ENCODE assay signal across 25 mouse cellular contexts in the genomic region with DNA sequence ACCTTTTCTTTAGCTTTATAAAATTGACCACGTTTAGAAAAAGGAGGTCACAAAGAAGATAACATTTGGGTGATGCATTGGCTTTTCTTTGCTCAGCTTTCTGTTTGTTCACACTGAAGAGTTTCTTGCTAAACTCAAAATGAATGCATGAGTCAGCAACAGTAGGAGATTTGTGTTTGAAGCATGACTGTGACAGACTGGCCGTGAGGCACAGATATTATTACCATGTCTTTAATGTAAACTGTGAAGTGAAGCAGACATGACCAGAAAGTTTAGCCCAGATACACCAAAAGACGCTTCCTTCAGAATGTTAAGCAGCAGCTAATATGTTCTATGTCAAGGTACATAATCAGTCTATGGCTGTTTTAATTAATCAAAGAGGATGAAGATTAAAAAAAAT.
A peak's percentile ranks its signal among the peaks of the same experiment; 100 is the strongest.
DNase-seq lines count a peak whose midpoint lies in the region; ATAC-seq and TF ChIP-seq lines count a peak whose summit lies in the region.
"Had no signal": no experiment of that assay in that cellular context is flagged by ENCODE, and none has a peak within 500 bp of the region (broad histone marks: within the 10 kb centered on the region; RNA-seq: fewer than 3 reads in every experiment).

No protein-coding gene starts in this region.

- no peak overlapping the region for H3K27ac ChIP-seq in lung, embryonic 14.5 days (ENCODE audit: low read depth)
- H3K27ac ChIP-seq in MEL (ENCODE audit: control insufficient read depth, low read depth, low read length) = no peak overlapping the region
- H3K27ac ChIP-seq: embryonic facial prominence, embryonic 10.5 days; embryonic facial prominence, embryonic 12.5 days; forebrain, embryonic 13.5 days; forebrain, embryonic 15.5 days had no signal

- no peak for TF ChIP-seq POLR2A in MEL (IDR thresholded peaks at IDR 0.05; ENCODE audit: control insufficient read depth in 1 of 2, insufficient read depth in 1 of 2, low read depth in 1 of 2, low read length in 2 of 2, poor library complexity in 1 of 2)
- no peak for TF ChIP-seq POLR2A in brain, embryonic 14.5 days (IDR thresholded peaks at IDR 0.05; ENCODE audit: borderline replicate concordance, extremely low read depth, insufficient read depth, insufficient read length, poor library complexity, severe bottlenecking)

- H3K9me3 ChIP-seq in lung, embryonic 14.5 days (ENCODE audit: low read depth, low read length) = no peaks in the 10 kb centered on the region
- no peaks in the 10 kb centered on the region for H3K9me3 ChIP-seq in MEL (replicated peaks; ENCODE audit: insufficient read depth, low read length)
- H3K9me3 ChIP-seq: embryonic facial prominence, embryonic 10.5 days; embryonic facial prominence, embryonic 12.5 days; forebrain, embryonic 13.5 days; forebrain, embryonic 15.5 days; G1E had no signal

- no peak overlapping the region for H3K9ac ChIP-seq in lung, embryonic 14.5 days
- no peak overlapping the region for H3K9ac ChIP-seq in MEL (ENCODE audit: control insufficient read depth, low read depth, low read length, poor library complexity, severe bottlenecking)
- H3K9ac ChIP-seq: embryonic facial prominence, embryonic 12.5 days; forebrain, embryonic 13.5 days; forebrain, embryonic 15.5 days; forebrain, postnatal 0 days had no signal

- TF ChIP-seq RAD21 in MEL (IDR thresholded peaks at IDR 0.05; ENCODE audit: low read depth, low read length) = no peak

- H3K36me3 ChIP-seq in lung, embryonic 14.5 days (ENCODE audit: insufficient read depth) = no peaks in the 10 kb centered on the region
- no peaks in the 10 kb centered on the region for H3K36me3 ChIP-seq in MEL (ENCODE audit: control insufficient read depth in 1 of 2, insufficient read depth in 2 of 2, low read length in 2 of 2)
- H3K36me3 ChIP-seq: embryonic facial prominence, embryonic 10.5 days; embryonic facial prominence, embryonic 12.5 days; forebrain, embryonic 15.5 days; G1E had no signal

- no peak overlapping the region for H3K4me2 ChIP-seq in lung, embryonic 14.5 days
- H3K4me2 ChIP-seq: embryonic facial prominence, embryonic 12.5 days; forebrain, embryonic 13.5 days; forebrain, embryonic 15.5 days had no signal

- H3K79me2 ChIP-seq in MEL (ENCODE audit: control insufficient read depth, insufficient read depth, low read length, poor library complexity) = no peaks in the 10 kb centered on the region

- WGBS in lung, embryonic 14.5 days = 26% methylated on average over 3 of the region's 3 CpGs

- TF ChIP-seq EP300 in MEL (IDR thresholded peaks at IDR 0.05; ENCODE audit: low read depth in 1 of 2, low read length in 2 of 2) = no peak

- no peaks in the 10 kb centered on the region for H3K4me1 ChIP-seq in lung, embryonic 14.5 days (ENCODE audit: insufficient read depth)
- no peaks in the 10 kb centered on the region for H3K4me1 ChIP-seq in MEL (ENCODE audit: control insufficient read depth in 1 of 2, insufficient read depth in 2 of 2, low read length in 2 of 2)
- H3K4me1 ChIP-seq: embryonic facial prominence, embryonic 10.5 days; embryonic facial prominence, embryonic 12.5 days; forebrain, embryonic 13.5 days; forebrain, embryonic 15.5 days had no signal

- H3K27me3 ChIP-seq in lung, embryonic 14.5 days (ENCODE audit: insufficient read depth, low read length) = no peaks in the 10 kb centered on the region
- no peaks in the 10 kb centered on the region for H3K27me3 ChIP-seq in MEL (ENCODE audit: control insufficient read depth in 1 of 2, insufficient read depth in 2 of 2, low read length in 2 of 2)
- H3K27me3 ChIP-seq: CH12.LX; embryonic facial prominence, embryonic 12.5 days; forebrain, embryonic 13.5 days; forebrain, embryonic 15.5 days had no signal

- peak; percentile 58 for DNase-seq in lung, embryonic 14.5 days
- DNase-seq in lung, postnatal 25 days (ENCODE audit: low spot score) = no peak
- DNase-seq in 3T3-L1 (ENCODE audit: low read depth, low spot score) = peak; percentile 3
- DNase-seq in MEL (ENCODE audit: low read depth, low spot score) = peak; percentile 13
- peak; percentile 9 for DNase-seq in brain, embryonic 14.5 days (ENCODE audit: low read depth)
- no peak for DNase-seq in layer of hippocampus, adult 11-12 months (ENCODE audit: low spot score)
- no peak for DNase-seq in left cerebral cortex, adult 18-20 months (ENCODE audit: low spot score in 2 of 2)
- DNase-seq in kidney, postnatal 25 days = no peak
- DNase-seq: adrenal gland, adult 2 months; adrenal gland, postnatal 10 days; adrenal gland, postnatal 25 days; B cell, adult 2 months; cerebellum, adult 11-12 months; cerebellum, adult 2 months; cerebellum, adult 9-10 months; cerebellum, postnatal 10 days; cerebellum, postnatal 25 days; forebrain, postnatal 0 days had no signal

- peak; percentile 60; the same call in 1 of the 2 replicates for ATAC-seq in lung, embryonic 14.5 days (ENCODE audit: insufficient read depth)
- ATAC-seq: CD4-positive, CD25-positive, alpha-beta regulatory T cell, adult 4 months; forebrain, embryonic 13.5 days; forebrain, embryonic 15.5 days; forebrain, postnatal 0 days had no signal

- TF ChIP-seq CTCF in lung, embryonic 14.5 days (IDR thresholded peaks at IDR 0.05; ENCODE audit: low read depth) = no peak
- TF ChIP-seq CTCF in MEL (IDR thresholded peaks at IDR 0.05 in 2 of 3, conservative IDR thresholded peaks at IDR 0.05 in 1 of 3; ENCODE audit: control insufficient read depth in 1 of 3, insufficient read depth in 1 of 3, low read depth in 2 of 3, low read length in 3 of 3, poor library complexity in 1 of 3, severe bottlenecking in 1 of 3) = no peak
- TF ChIP-seq CTCF in brain, embryonic 14.5 days (IDR thresholded peaks at IDR 0.05; ENCODE audit: borderline replicate concordance, extremely low read depth, insufficient read depth, insufficient read length) = no peak

- no peak overlapping the region for H3K4me3 ChIP-seq in lung, embryonic 14.5 days (ENCODE audit: low read depth, low read length)
- H3K4me3 ChIP-seq in MEL (ENCODE audit: control insufficient read depth in 1 of 2, insufficient read depth in 1 of 2, low read depth in 2 of 2, low read length in 2 of 2) = no peak overlapping the region
- H3K4me3 ChIP-seq: embryonic facial prominence, embryonic 10.5 days; embryonic facial prominence, embryonic 12.5 days; forebrain, embryonic 13.5 days; forebrain, embryonic 15.5 days had no signal

TF ChIP-seq in MEL, 35 proteins besides CTCF, POLR2A, EP300 and RAD21:
- no peak for TF ChIP-seq MYB (IDR thresholded peaks at IDR 0.05; ENCODE audit: low read depth, low read length)
- TF ChIP-seq MYC (IDR thresholded peaks at IDR 0.05; ENCODE audit: low read depth, low read length) = no peak
- TF ChIP-seq BHLHE40 (IDR thresholded peaks at IDR 0.05; ENCODE audit: borderline replicate concordance, low read depth, low read length) = no peak
- no peak for TF ChIP-seq POLR2AphosphoS5 (IDR thresholded peaks at IDR 0.05; ENCODE audit: borderline replicate concordance, low read depth, low read length)
- TF ChIP-seq MAFK (IDR thresholded peaks at IDR 0.05; ENCODE audit: borderline replicate concordance, low read depth, low read length) = no peak
- no peak for TF ChIP-seq MAZ (IDR thresholded peaks at IDR 0.05; ENCODE audit: low read depth, low read length)
- TF ChIP-seq MXI1 (IDR thresholded peaks at IDR 0.05; ENCODE audit: low read depth, low read length) = no peak
- no peak for TF ChIP-seq ZC3H11A (IDR thresholded peaks at IDR 0.05; ENCODE audit: low read depth, low read length)
- no peak for TF ChIP-seq ZMIZ1 (IDR thresholded peaks at IDR 0.05; ENCODE audit: low read depth, low read length)
- no peak for TF ChIP-seq CHD1 (IDR thresholded peaks at IDR 0.05; ENCODE audit: low read depth, low read length)
- no peak for TF ChIP-seq USF1 (IDR thresholded peaks at IDR 0.05; ENCODE audit: low read depth, low read length)
- no peak for TF ChIP-seq TCF12 (IDR thresholded peaks at IDR 0.05; ENCODE audit: low read depth, low read length)
- TF ChIP-seq NELFE (IDR thresholded peaks at IDR 0.05; ENCODE audit: low read depth, low read length) = no peak
- TF ChIP-seq ZKSCAN1 (IDR thresholded peaks at IDR 0.05; ENCODE audit: low read depth, low read length) = no peak
- no peak for TF ChIP-seq CHD2 (IDR thresholded peaks at IDR 0.05; ENCODE audit: low read length)
- no peak for TF ChIP-seq ELF1 (IDR thresholded peaks at IDR 0.05; ENCODE audit: low read depth, low read length)
- no peak for TF ChIP-seq GABPA (IDR thresholded peaks at IDR 0.05; ENCODE audit: low read depth, low read length)
- TF ChIP-seq ZNF384 (IDR thresholded peaks at IDR 0.05; ENCODE audit: low read depth, low read length) = no peak
- TF ChIP-seq ETS1 (IDR thresholded peaks at IDR 0.05; ENCODE audit: low read depth, low read length) = no peak
- no peak for TF ChIP-seq JUND (IDR thresholded peaks at IDR 0.05; ENCODE audit: low read depth, low read length)

Comparison
In these comparisons a context has a peak if more than half of its experiments do, and no peak if none do; other contexts are left out.
1. DNase-seq: peak in lung, embryonic 14.5 days (single experiment), 3T3-L1 (single experiment), MEL (single experiment) and brain, embryonic 14.5 days (single experiment); none in lung, postnatal 25 days (single experiment), layer of hippocampus, adult 11-12 months (single experiment), left cerebral cortex, adult 18-20 months (0 of 2) and kidney, postnatal 25 days (0 of 2).